Mouse (Mus musculus) cerebellum, postnatal 10 days (tissue): ENCODE measurements around the gene Usp3.

ENCODE experiments used
- DNase-seq, 2 experiments: peaks; one replicate each; pipeline ENCODE4 v3.0.0; 2021; ENCODE audit warnings: mixed read lengths in 2 of 2

Gene Usp3

DNA sequence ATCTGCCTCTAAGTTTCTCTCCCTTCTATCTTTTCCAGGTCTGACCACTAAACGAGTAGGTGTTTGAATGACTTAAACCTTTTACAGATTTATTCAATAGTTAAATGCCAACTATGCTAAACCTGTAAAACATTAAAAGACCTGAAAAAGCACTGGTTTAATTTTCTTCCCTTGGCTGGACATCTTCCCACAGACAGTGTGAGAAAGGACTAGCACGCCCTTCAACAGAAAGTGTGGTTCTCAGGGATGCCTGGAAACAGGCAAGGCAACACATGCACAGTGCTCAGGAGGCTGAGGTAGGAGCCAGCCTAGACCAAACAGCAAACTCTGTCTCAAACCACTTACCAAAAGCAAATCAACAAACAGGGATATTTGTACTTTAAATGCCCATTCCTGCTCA is 31.4 kb downstream of the Usp3 start:
- DNase-seq: no peak

DNA sequence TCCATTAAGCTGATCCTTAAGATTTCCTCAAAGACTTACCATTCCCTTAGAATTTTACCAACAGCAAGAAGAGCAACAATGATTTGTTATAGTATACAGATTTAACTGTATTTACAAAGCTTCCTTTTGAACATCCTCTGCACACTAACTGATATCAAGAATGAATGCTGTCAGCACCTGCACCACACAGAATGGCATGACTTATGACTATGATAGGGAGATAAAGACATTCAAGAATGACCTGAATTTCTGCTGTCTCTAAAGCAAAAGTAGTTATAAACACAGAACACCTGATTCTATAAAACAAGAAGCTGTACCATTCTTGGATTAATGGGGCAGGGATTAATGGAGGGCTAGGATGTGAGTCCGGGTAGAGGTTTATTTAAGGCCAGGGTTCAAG is 32.2 kb downstream of the Usp3 start:
- DNase-seq: no peak

DNA sequence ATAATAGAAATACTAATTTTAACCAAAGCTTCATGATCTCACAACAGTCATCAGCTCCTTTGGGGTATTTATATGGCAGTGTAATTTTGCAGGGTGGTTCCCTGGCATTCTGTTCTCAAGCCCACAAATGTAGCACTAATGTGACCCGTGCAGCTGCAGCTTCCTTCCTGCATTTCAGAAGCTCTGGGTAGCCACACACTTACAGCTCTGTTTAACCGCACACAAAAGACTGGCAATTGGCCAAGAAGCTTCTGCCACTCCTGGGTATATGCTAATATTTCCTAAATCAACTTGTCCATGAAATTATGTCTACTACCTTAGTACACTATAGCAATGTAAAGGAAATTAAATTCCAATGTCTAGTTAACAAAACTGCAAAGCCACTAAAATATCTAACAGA is 32.6 kb downstream of the Usp3 start:
- DNase-seq: peak; percentile 49 to 52

DNA sequence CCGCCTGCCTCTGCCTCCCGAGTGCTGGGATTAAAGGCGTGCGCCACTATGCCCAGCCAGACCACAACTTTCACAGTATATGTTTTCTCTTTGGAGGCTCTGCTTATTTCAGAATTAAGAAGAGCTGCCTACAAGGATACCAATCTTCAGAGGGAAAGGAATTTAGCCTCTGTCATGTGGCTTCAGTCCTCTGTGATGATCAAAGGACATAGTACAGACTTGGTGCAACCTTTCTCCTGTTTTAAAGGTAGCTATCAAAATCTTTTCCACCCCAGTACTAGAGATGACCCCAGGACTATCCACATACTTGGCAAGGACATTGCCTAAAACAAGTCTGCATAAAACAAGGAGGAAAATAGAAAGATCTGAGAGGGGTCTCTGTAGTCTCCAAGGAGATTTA is 34.0 kb downstream of the Usp3 start:
- DNase-seq: no peak

DNA sequence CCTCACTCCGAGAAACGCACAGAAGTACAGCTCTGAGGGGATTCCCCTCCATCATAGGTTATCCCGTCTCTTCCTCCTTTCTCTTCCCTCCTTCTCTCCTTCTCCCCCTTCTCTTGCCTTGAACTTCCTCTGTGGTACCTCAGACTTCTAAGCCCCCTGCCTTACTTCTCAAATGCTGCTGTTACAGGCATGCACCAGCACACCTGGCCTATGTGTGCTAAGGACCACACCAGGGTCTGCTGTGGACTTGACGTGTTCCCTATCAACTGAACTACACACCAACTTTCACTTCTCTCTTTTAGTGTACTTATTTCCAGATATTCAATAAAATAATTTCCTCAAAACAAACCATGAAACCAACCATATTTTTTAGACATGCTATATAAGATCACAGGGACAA is 50.2 kb downstream of the Usp3 start:
- no peak for DNase-seq

DNA sequence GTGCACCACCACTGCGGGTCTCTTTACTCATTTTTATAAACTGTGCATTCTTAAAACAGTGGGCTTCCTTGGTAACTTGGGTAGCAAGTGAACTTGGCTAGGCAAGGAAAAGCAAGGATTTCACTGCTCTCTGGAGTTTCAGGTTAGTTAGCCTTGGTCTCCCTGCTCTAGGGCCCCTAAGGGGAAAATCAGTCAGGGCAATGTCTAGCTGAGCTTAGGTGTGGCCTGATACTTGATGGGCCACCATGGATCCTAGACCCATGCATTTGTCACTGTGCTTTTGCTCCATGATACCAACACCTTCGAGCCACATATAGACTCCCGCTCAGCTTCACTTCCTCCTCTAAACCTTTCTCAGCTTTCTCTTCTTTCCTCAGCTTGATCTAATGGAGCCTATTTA is 71.3 kb downstream of the Usp3 start:
- no peak for DNase-seq

DNA sequence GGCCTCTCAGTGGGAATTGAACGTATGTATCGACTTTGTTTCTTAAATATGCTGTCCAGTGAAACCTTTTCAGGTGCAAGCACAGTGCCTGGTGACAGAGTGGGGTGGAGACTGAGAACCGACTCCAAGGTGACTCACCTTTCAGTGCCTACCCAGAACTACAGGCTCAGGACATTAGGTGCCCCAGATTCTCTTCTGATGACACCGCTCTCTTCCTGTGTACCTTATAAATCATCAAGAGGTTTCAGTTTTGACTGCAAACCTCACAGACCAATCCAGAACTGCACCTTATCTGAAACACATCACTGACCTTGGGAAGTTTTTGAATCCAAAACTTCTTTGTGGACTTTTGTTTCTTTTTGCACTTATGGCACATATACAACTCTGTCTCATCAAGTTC is 72.6 kb downstream of the Usp3 start:
- no peak for DNase-seq

DNA sequence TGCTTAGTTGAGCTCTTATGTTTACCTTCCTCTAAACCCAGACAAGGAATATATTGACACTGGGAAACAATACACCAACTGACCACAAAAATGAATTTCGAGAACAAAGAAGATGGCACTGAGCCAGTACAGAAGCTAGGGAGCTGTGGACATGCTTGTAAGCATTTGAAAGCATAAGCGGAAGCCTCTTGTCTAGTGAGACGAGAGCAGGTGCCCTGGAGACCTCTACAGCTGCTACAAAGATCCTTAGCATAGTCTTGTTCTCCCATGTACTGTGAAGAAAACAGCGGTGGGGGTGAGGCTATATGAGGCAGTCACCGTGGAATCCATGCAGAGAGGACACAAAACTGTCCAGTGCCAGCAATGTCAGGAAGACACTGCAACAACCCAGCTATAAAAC is 74.0 kb downstream of the Usp3 start:
- peak in 1 of 2 experiments; percentile 18 for DNase-seq

DNA sequence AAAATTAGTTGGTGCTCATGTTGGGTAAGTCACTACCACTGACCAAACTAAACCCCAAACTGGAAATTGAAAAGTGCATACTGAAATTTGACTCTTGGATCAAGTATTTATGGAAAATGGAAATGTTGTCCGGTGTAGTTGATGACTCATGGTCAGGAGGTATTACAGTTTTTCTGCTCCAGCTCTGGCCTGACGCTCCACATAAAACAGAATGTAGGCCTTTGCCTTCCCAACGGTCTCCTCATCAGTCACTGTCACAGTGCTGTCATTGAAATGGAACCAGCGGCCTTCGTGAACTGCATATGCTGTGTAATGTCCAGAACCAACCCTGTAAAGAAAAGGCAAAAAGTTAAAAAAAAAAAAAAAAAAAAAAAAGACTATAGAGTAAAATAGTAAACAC is 74.7 kb downstream of the Usp3 start:
- DNase-seq: no peak

DNA sequence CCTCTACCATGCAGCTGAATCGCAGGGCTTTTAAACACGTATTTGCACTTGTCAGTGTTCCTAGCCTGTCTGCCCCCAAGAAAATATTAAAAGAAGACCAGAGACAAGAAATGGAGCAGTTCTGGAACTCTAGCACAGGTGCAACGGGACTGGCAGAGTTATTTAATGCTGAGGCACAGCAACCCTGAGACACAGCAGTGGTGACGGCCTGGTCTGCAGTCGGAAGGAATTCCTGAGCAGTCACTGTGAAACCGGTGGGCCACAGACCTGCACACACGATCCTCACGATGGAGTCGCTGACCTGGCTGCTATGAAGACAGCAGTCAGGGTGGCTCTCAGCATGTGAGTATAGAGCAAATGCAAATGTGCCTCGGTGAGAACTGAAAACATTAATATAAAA is 75.2 kb downstream of the Usp3 start:
- no peak for DNase-seq

DNA sequence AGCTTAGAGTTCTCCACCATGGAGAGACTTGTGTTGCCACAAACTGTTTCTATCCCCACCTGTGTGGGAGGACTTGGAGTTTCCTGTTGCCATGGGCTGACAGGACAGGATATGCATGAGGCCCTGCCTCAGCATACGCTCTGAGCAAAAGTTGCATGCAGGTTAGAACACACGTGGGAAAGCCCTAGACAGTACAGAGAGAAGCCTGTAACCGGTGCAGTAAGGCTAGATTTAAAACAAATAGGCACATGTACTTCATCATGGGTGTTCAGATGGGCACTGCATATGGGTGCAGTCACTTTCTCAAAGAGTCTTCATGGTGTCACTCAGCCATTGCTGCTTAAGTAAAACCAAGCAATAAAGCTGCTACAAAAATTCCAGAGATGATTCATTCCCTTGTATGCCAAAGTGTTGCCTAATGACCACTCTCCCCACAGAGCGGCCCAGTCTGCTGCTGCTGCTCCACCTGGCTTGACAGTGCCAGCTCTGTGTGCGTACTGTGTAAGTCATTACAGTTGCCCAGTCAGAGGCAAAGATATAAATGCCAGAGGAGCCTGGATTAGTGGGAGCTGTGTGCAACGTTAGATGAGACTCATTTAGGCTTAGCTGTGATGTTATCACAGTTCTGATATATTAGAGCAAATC is 76.5 kb downstream of the Usp3 start:
- DNase-seq: peak; percentile 43 to 53

DNA sequence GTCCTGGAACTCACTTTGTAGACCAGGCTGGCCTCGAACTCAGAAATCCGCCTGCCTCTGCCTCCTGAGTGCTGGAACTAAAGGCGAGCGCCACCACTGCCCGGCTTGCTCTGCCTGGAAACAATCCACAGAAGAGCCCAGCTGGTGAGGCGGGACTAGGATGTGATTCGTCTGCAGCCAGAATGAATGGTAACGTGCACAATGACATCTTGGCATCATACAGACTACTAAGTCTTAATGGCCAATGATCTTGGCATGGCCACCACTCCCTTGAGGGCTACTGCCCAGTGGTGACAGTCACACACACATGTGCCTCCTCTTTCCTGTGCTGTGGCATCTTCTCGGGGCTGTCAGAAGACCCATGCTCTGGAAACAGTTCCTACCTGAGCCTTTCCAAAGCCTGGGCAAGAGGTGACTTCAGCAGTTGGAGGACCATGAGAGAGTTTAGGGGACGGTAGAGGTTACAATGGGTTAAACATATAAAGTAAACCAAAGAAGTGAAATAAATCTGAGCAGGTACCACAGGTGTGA is 77.2 kb downstream of the Usp3 start:
- DNase-seq: peak; percentile 36 to 47

DNA sequence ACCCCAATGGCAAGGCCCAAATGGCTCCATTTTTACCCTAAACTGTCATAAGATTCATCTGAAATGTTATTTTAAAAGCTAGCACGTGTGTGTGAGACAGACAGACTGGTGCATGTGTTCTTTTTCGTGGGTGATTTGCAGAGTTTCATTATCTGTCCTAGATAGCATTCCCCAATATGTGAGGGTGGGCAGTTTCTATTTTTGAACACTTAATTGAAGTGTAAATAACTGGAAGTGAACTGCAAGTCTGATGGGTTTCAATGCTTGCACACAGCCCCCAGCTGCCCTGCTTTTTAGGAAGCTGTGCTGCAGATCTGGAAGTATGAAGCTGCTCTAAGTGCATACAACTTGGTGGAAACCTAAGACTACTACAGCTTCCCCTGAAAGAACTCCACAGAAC is 77.8 kb downstream of the Usp3 start:
- peak in 1 of 2 experiments; percentile 8 for DNase-seq

DNA sequence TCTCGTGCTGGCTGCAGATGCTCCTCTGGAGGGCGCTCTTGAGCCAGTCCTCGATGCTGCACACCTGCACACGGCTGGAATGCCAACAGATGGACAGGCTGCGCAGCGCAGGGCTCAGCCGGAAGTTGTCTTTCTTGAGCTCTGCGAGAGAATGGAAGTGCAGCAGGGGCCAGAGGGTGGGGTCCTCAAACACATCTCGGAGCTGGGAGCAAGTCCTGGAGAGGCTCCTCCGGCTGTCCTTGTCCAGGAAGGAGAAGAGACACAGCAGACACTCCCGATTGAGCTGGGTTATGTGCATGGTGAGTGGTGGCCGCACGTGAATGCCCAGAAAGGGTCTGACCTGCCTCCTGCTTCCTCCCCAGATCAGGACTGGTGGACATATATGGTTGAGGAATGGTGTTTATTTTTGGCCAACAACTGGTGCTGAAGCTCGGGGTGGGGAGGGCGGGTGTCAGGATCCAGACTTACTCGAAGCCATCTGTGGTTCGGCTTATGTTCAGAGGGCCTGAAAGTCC is 78.6 kb downstream of the Usp3 start, which contains the start of gene Fbxl22:
Gene Fbxl22 (minus strand): TSS at position 338 of the 515 bp plus-strand sequence.
- DNase-seq: peak; percentile 61 to 73

DNA sequence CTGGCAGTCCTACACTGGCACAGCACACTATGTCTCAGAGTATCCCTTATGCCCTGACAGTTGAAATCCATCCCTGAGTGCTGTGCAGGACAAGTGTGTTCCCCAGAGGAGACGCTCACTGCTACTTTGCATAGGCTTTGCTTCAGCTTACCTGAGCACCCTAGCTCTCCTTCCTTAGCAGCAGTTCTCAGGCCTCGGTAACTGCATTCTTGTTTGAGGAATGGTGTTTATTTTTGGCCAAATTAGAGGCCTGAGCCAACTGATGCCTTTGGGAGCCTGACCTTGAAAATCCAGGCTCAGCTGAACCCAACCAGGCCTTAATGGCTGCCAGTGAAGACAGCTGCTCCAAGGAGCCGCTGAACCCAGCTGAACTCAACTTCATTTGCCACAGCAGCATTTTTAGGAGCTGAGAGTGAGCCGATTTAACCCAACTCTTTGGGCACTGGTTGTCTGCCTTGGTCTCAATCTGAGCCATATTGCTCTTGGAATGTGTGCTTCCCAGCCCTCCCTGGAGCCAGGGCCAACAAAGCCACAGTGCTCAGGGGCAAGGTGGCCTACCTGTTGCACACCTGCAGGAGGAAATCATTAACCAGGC is 79.2 kb downstream of the Usp3 start:
- peak in 1 of 2 experiments; percentile 19 for DNase-seq

DNA sequence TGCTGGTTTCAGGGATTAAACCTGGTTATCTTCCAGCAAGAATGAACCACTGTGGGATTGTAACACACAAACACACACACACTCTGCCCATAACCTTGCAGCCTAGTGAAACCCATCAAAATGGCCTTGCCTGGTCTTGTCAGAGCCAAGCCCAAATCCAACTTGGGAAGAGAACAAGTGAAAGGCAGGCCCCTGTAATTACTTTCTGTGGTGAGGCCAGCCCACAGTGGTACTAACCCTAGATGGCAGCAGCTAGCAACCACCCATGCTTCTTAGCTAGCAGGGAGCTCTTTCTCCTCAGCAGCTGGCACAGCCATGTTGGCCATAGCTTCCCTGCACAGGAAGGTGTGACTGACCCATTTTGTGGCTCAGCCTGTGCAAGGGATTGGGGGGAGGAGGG is 79.8 kb downstream of the Usp3 start:
- peak; percentile 31 to 39 for DNase-seq

DNA sequence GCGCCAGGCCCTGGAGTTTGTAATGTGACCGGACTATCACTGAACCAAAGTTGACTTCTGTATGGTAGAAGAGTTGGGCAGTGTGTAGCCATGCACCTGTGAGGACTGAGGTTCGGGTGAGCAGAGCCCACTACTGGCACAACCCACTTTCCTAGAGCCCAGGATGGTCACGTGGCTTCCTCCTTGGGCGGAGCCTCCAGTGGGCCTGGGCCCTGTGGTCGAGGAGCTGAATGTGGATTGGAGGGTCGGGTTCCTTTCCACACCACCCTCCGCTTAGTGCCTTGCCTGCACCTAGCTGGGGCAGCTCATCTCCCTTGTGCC is 80.6 kb downstream of the Usp3 start:
- DNase-seq: peak; percentile 92

DNA sequence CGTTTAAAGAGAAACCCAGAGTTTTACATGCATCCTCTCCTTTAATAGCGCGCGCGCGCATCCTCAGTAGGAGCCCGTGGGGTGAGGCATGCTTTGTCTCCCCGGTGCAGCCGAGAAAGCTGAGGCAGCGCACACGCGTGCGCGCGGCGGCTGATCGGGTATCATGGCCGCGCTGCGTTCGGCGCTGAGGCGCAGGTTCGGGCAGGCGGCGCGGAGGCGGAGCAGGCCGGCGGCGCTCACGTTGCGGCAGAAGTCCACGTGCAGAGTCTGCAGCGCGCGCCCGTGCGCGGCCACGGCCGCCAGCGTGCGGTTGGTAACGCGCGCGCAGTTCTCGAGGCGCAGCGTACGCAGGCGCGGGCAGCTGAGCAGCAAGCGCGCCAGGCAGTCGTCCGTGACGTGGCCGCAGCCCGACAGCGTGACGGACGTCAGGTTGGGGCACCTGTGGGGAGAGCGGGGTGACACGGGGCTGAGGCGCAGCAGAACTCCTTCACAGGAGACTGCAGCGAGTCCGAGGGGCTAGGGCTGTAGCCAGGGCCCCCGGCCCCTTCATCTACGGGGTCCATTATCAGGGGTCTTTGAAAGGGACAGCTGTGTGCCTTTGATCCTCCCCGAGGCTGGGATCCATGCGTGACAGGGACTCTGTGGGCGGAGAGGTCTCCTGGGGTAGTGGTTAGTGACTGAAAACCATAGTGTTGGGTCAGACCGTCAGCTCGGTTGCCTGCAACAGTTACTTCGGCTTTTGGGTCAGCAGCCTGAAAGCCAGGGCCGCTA is 81.2 kb downstream of the Usp3 start:
- DNase-seq: peak; percentile 96 to 97

DNA sequence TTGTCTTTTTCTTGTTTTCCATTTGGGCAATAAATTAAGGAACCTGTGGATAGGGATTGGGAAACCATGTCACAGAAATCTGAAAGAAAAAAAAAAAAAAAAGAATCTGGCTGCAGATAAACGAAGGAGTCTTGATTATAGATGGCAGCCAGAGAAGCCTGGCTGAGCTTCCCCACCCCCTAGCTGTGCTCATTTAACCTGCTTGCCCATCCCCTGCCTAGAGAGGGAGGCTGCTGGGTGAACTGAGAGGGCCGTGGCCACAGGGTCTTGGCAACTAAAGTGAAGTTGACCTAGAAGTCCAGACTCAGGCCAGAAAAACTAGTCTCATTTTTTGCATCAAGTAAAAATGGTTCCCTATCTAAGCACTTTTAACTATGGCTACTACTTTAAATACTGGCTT is 82.0 kb downstream of the Usp3 start:
- DNase-seq: peak; percentile 71 to 85

DNA sequence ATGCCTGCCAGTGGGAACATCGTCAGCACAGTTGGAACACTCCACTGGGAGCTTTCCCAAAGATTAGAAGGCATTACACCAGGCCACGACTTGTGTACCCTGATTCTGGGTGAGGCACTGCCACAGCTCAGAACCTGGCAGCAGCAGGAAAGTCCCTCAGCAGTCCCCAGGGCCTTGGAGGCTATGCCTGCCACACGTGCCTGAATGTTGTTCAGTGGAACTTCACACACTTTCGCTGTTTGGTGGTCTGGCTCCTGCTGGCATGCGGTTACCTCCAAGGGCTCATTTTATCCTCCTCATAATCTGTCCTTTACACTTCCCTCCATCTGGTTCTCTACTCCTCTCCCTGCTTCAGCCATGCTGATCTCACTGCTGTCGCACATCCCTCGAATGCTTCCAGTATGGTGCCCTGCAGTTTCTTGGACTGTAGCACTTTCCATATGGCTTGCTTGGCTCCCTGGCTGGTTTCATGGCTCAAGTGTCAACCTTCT is 82.5 kb downstream of the Usp3 start:
- peak; percentile 84 to 89 for DNase-seq

DNA sequence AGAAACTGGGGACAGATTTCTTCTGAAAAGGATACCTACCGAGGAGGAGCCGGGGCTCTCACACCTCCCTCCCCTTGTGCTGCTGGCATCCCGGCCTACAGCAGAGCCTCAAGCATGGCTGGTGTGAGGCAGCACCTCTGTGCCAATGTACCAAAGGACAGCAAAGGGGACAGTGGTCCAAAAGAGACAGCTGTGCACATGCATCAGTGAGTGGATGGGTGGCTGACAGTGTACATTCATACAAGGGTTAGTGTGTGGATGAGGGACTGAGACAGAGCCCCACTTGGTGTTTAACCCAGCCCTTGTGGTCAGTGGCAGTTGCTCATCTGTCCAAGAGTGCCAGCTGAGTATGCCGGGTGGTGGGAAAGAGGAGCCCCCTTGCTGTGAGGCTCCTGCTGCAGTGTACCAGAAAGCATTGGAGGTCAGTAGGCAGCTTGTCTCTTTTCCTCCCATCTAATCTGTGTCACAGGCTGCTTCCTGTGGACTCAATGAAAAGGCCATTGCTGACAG is 84.0 kb downstream of the Usp3 start:
- peak; percentile 38 to 47 for DNase-seq

DNA sequence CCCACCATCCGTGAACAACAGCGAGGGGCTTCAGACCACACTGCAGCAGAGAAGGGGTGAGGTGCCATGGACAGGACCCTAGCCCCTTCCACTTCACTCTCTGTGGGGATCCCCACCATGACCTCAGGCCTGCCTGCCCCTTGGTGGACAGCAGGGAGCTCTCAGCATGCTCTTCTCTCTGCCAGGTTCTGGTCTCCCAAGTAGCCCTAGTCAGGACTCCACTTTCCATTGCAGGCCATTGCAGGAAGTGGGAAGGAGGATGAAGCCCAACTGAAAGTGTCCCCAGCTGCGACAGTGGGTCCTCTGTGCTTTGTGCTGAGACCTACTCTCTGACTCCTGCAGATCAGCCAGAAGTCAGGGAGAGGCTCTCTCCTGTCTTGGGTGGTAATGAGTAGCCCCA is 85.3 kb downstream of the Usp3 start:
- DNase-seq: peak; percentile 19 to 28

DNA sequence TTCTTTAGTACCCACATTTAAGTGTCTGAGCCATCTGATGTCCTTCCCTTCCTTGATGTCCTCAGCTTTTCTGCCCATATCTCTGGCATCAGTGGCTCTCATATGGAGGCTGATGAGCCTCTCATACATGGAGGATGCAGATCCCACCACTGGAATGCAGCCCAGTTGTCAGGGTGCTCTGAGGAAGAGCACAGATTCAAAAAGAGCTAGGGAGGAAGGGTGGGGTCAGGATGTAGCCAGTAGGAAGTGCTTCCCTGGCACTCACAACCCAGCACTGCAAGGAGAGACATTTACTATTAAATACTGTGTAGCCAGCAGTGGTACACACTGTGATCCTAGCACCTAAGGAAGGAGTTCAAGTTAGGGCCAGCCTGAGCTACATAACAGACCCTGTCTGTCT is 86.5 kb downstream of the Usp3 start:
- DNase-seq: peak; percentile 14 to 15
